Mouse (Mus musculus): Measurements from ENCODE around the gene Lgr6. TPM values are rescaled to one million over a fixed set of nuclear protein-coding genes. Genes with fewer than 3 reads are reported as not detected.

Gene Lgr6
- polyA plus RNA-seq, 1 experiment from 2014 or later, result 1.2 TPM

DNA sequence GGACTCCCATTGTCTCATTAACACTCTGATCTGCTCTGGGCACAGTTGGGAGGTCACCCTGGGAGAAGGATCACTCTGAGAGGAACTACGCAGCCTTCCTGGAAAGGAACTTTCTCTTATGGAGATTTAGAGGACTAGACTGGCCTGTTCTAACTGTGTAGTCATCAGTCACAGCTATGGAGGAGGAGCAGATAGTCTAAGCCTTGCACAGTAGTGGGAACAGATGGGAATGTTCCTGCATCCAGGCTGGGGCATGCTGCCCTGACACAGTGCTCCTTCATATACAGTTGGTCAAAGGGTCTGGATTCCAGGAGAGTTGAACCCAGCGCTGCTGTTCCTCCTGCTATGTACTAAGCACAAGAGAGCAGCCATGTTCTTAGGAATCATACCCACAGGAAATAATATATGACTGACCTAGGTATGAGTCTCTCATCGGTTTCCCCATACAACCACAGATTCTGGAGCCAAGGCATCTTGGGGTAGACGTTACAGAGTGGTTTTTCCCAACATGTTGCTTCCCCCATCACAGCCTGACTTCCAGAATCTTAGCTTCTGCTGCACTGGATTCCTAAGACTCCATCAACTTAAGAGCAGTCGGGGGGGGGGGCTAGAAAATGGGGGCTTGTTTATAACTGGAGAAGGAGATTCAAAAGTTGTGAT is 84.7 kb downstream of the Lgr6 start:
- Histone ChIP-seq H3K9ac (ENCODE audit: low read length) (no peak overlapping the region), H3K36me3 (ENCODE audit: control insufficient read depth, insufficient read depth, low read length) (no peaks in the 10 kb centered on the region), H3K4me3 (replicated peaks; ENCODE audit: low read length) (no peak overlapping the region), H3K27ac (ENCODE audit: low read length) (no peak overlapping the region), H3K4me1 (ENCODE audit: control insufficient read depth, insufficient read depth, low read length) (peaks cover 32% of the 10 kb centered on the region), H3K9me3 (replicated peaks; ENCODE audit: control insufficient read depth, low read length) (no peaks in the 10 kb centered on the region), H3K4me2 (ENCODE audit: low read depth, low read length) (no peak overlapping the region), H3K27me3 (ENCODE audit: control insufficient read depth, insufficient read depth, low read length) (no peaks in the 10 kb centered on the region)
- ATAC-seq (ENCODE audit: insufficient read depth, low FRiP score), result no peak
- 54% methylated on average over 5 of the region's 5 CpGs for WGBS

- 65% methylated on average over 4 of the region's 4 CpGs for WGBS
- no peak overlapping the region for H3K4me2 ChIP-seq (ENCODE audit: low read depth, low read length)
- H3K9me3 ChIP-seq (replicated peaks; ENCODE audit: control insufficient read depth, low read length), result no peaks in the 10 kb centered on the region
- no peak overlapping the region for H3K4me3 ChIP-seq (replicated peaks; ENCODE audit: low read length)
- H3K27ac ChIP-seq (ENCODE audit: low read length), result no peak overlapping the region
- H3K27me3 ChIP-seq (ENCODE audit: control insufficient read depth, insufficient read depth, low read length), result no peaks in the 10 kb centered on the region
- H3K4me1 ChIP-seq (ENCODE audit: control insufficient read depth, insufficient read depth, low read length), result peaks cover 32% of the 10 kb centered on the region
- no peaks in the 10 kb centered on the region for H3K36me3 ChIP-seq (ENCODE audit: control insufficient read depth, insufficient read depth, low read length)
- no peak for ATAC-seq (ENCODE audit: insufficient read depth, low FRiP score)
- no peak overlapping the region for H3K9ac ChIP-seq (ENCODE audit: low read length)
Measured at GRCm38 (mm10) chr1:135019775-135020167, 85.3 kb downstream of the Lgr6 start.

GRCm38 (mm10) chr1:135019087-135019774 is 85.8 kb downstream of the Lgr6 start:
- Histone ChIP-seq H3K4me3 (replicated peaks; ENCODE audit: low read length) (no peak overlapping the region), H3K4me2 (ENCODE audit: low read depth, low read length) (no peak overlapping the region), H3K27ac (ENCODE audit: low read length) (no peak overlapping the region), H3K9me3 (replicated peaks; ENCODE audit: control insufficient read depth, low read length) (no peaks in the 10 kb centered on the region), H3K36me3 (ENCODE audit: control insufficient read depth, insufficient read depth, low read length) (no peaks in the 10 kb centered on the region), H3K9ac (ENCODE audit: low read length) (no peak overlapping the region), H3K4me1 (ENCODE audit: control insufficient read depth, insufficient read depth, low read length) (peaks cover 32% of the 10 kb centered on the region), H3K27me3 (ENCODE audit: control insufficient read depth, insufficient read depth, low read length) (no peaks in the 10 kb centered on the region)
- 31% methylated on average over 13 of the region's 13 CpGs for WGBS
- ATAC-seq (ENCODE audit: insufficient read depth, low FRiP score), result no peak

DNA sequence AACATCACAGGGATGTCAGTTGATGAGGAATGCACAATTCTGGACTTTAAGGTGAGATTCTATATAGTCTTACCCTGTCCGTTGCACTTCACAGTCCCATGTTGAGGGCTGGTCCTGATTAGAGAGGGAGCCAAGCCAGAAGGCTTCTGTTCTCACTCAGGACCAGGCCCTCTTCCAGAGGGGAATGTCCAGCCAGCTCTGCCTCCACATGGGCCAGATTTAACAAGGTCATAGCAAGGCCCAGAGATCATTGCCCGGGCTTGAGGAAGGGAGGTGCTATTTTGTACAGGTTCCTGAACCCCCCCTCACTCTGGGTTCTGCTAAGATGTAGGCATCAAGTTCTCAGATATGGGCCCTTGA is 87.4 kb downstream of the Lgr6 start:
- no peak overlapping the region for H3K4me2 ChIP-seq (ENCODE audit: low read depth, low read length)
- no peak overlapping the region for H3K27ac ChIP-seq (ENCODE audit: low read length)
- WGBS, result 87% methylated on average over 2 of the region's 2 CpGs
- no peak overlapping the region for H3K9ac ChIP-seq (ENCODE audit: low read length)
- H3K9me3 ChIP-seq (replicated peaks; ENCODE audit: control insufficient read depth, low read length), result no peaks in the 10 kb centered on the region
- H3K4me3 ChIP-seq (replicated peaks; ENCODE audit: low read length), result no peak overlapping the region
- no peaks in the 10 kb centered on the region for H3K36me3 ChIP-seq (ENCODE audit: control insufficient read depth, insufficient read depth, low read length)
- H3K27me3 ChIP-seq (ENCODE audit: control insufficient read depth, insufficient read depth, low read length), result no peaks in the 10 kb centered on the region
- no peak for ATAC-seq (ENCODE audit: insufficient read depth, low FRiP score)
- peaks cover 32% of the 10 kb centered on the region for H3K4me1 ChIP-seq (ENCODE audit: control insufficient read depth, insufficient read depth, low read length)

- Histone ChIP-seq H3K27ac (ENCODE audit: low read length) (no peak overlapping the region), H3K4me2 (ENCODE audit: low read depth, low read length) (no peak overlapping the region), H3K9me3 (replicated peaks; ENCODE audit: control insufficient read depth, low read length) (no peaks in the 10 kb centered on the region), H3K36me3 (ENCODE audit: control insufficient read depth, insufficient read depth, low read length) (no peaks in the 10 kb centered on the region), H3K4me1 (ENCODE audit: control insufficient read depth, insufficient read depth, low read length) (peaks cover 31% of the 10 kb centered on the region), H3K27me3 (ENCODE audit: control insufficient read depth, insufficient read depth, low read length) (no peaks in the 10 kb centered on the region), H3K4me3 (replicated peaks; ENCODE audit: low read length) (no peak overlapping the region), H3K9ac (ENCODE audit: low read length) (no peak overlapping the region)
- ATAC-seq (ENCODE audit: insufficient read depth, low FRiP score), result no peak
- 75% methylated on average over 10 of the region's 10 CpGs for WGBS
Measured at GRCm38 (mm10) chr1:135016907-135017655, 88.0 kb downstream of the Lgr6 start.

DNA sequence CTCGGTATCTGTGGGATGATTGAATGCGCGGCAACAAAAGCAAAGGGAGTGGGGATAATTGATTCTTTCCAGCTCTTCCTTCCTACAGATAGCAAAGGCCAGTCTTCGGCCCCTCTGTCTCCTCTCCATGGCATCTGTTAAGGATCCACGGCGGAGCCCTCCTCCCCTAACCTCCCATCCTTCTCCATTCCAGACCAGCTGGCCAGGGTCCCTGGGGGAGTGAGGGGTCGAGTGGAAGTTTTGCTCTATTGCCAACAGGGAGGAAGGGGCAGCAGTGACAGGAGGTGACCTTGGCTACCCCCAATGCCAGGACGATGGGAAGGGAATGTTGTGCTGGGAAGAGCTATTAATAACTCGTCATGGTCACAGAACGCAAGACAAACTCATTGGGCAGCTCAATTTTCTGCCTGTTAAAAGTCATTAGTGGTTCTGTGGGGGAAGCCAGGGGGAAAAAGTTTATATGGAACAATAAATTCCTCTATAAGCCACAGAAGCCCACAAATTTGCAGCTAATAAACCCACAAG is 90.1 kb downstream of the Lgr6 start:
- Histone ChIP-seq H3K4me3 (replicated peaks; ENCODE audit: low read length) (no peak overlapping the region), H3K4me1 (ENCODE audit: control insufficient read depth, insufficient read depth, low read length) (peaks cover 12% of the 10 kb centered on the region), H3K9me3 (replicated peaks; ENCODE audit: control insufficient read depth, low read length) (no peaks in the 10 kb centered on the region), H3K36me3 (ENCODE audit: control insufficient read depth, insufficient read depth, low read length) (no peaks in the 10 kb centered on the region), H3K4me2 (ENCODE audit: low read depth, low read length) (no peak overlapping the region), H3K27me3 (ENCODE audit: control insufficient read depth, insufficient read depth, low read length) (no peaks in the 10 kb centered on the region), H3K27ac (ENCODE audit: low read length) (no peak overlapping the region), H3K9ac (ENCODE audit: low read length) (no peak overlapping the region)
- ATAC-seq (ENCODE audit: insufficient read depth, low FRiP score), result no peak; the same call in 1 of the 2 replicates
- 46% methylated on average over 10 of the region's 10 CpGs for WGBS

DNA sequence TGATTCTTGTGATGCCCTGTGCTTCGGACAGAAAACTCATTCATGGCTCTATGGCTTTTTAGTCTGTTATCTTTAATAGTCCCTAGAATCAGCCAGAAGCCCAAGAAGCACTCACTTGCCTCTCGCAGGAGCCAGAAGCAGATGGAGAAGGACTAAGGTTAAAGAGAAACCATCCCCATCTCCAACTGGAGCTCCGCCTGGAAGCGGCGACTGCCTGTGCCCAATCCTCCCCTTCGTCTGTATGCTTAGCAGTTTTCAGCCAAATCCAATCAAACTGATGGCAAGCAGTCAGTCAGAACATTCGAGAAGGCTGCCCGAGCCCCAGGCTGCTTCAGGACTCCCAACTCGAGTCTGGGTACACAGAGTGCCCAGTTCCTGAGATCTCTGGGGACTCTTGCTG is 92.6 kb downstream of the Lgr6 start:
- WGBS, result 79% methylated on average over 9 of the region's 9 CpGs
- Histone ChIP-seq H3K4me3 (replicated peaks; ENCODE audit: low read length) (no peak overlapping the region), H3K27ac (ENCODE audit: low read length) (no peak overlapping the region), H3K36me3 (ENCODE audit: control insufficient read depth, insufficient read depth, low read length) (no peaks in the 10 kb centered on the region), H3K4me2 (ENCODE audit: low read depth, low read length) (no peak overlapping the region), H3K9ac (ENCODE audit: low read length) (no peak overlapping the region), H3K4me1 (ENCODE audit: control insufficient read depth, insufficient read depth, low read length) (0 out of 2 replicates have a peak, but pooled peaks cover 3% of the 10 kb centered on the region), H3K9me3 (replicated peaks; ENCODE audit: control insufficient read depth, low read length) (no peaks in the 10 kb centered on the region), H3K27me3 (ENCODE audit: control insufficient read depth, insufficient read depth, low read length) (no peaks in the 10 kb centered on the region)
- no peak for ATAC-seq (ENCODE audit: insufficient read depth, low FRiP score)

GRCm38 (mm10) chr1:135011912-135012311 is 93.2 kb downstream of the Lgr6 start:
- Histone ChIP-seq H3K4me1 (ENCODE audit: control insufficient read depth, insufficient read depth, low read length) (0 out of 2 replicates have a peak, but pooled peaks cover 1% of the 10 kb centered on the region), H3K4me3 (replicated peaks; ENCODE audit: low read length) (no peak overlapping the region), H3K4me2 (ENCODE audit: low read depth, low read length) (no peak overlapping the region), H3K36me3 (ENCODE audit: control insufficient read depth, insufficient read depth, low read length) (no peaks in the 10 kb centered on the region), H3K27me3 (ENCODE audit: control insufficient read depth, insufficient read depth, low read length) (no peaks in the 10 kb centered on the region), H3K9me3 (replicated peaks; ENCODE audit: control insufficient read depth, low read length) (no peaks in the 10 kb centered on the region), H3K27ac (ENCODE audit: low read length) (no peak overlapping the region), H3K9ac (ENCODE audit: low read length) (no peak overlapping the region)
- WGBS, result 94% methylated on average over 5 of the region's 5 CpGs
- no peak for ATAC-seq (ENCODE audit: insufficient read depth, low FRiP score)

DNA sequence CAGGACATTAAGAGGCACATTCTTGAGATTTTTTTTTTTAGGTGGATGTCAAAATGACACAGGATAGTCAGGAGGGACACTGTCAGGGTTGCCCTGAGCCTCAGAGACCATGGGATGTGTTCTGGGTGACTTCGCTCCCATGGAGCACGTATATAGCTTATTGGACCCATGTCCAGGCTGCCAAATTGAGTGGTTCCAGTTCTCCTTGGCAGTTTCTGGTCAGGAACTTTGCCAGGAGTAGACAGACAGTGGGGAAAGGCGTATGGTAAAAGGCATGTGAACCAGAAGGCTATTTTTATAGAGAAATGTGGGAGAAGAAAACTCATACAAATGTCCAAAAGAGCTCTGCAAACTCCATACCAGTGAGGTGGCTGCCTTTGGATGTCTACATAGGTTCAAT is 95.2 kb downstream of the Lgr6 start:
- H3K4me3 ChIP-seq (replicated peaks; ENCODE audit: low read length), result no peak overlapping the region
- no peak overlapping the region for H3K9ac ChIP-seq (ENCODE audit: low read length)
- no peak overlapping the region for H3K4me2 ChIP-seq (ENCODE audit: low read depth, low read length)
- H3K9me3 ChIP-seq (replicated peaks; ENCODE audit: control insufficient read depth, low read length), result no peaks in the 10 kb centered on the region
- H3K36me3 ChIP-seq (ENCODE audit: control insufficient read depth, insufficient read depth, low read length), result no peaks in the 10 kb centered on the region
- no peak overlapping the region for H3K27ac ChIP-seq (ENCODE audit: low read length)
- no peaks in the 10 kb centered on the region for H3K27me3 ChIP-seq (ENCODE audit: control insufficient read depth, insufficient read depth, low read length)
- 67% methylated on average over 3 of the region's 3 CpGs for WGBS
- H3K4me1 ChIP-seq (ENCODE audit: control insufficient read depth, insufficient read depth, low read length), result no peaks in the 10 kb centered on the region
- ATAC-seq (ENCODE audit: insufficient read depth, low FRiP score), result no peak

All from stomach, embryonic 16.5 days (tissue).